Mouse (Mus musculus): ENCODE results near the gene Cyb5r3. TPM values are rescaled to one million over a fixed set of nuclear protein-coding genes. Genes with fewer than 3 reads are reported as not detected.

Gene Cyb5r3
- polyA plus RNA-seq, 1 experiment from 2014 or later, result 125 TPM

GRCm38 (mm10) chr15:83166642-83167041, 5.8 kb downstream of the Cyb5r3 start:
- 71% methylated on average over 3 of the region's 3 CpGs for WGBS
- Histone ChIP-seq H3K36me3 (ENCODE audit: control insufficient read depth, insufficient read depth, low read length) (0 out of 2 replicates have a peak, but pooled peaks cover 13% of the 10 kb centered on the region), H3K27me3 (replicated peaks; ENCODE audit: control insufficient read depth, insufficient read depth, low read length) (no peaks in the 10 kb centered on the region), H3K4me1 (ENCODE audit: control insufficient read depth, insufficient read depth, low read length) (peaks cover 17% of the 10 kb centered on the region), H3K27ac (replicated peaks; ENCODE audit: low read depth, low read length) (peak overlapping the region; percentile 77; the same call in 1 of the 2 replicates), H3K4me2 (ENCODE audit: low read depth, low read length) (no peak overlapping the region), H3K4me3 (ENCODE audit: low read depth, low read length) (no peak overlapping the region), H3K9me3 (ENCODE audit: control insufficient read depth, low read length) (no peaks in the 10 kb centered on the region), H3K9ac (ENCODE audit: low read depth, low read length) (no peak overlapping the region)
- DNase-seq (ENCODE audit: low spot score) (peak; percentile 32), ATAC-seq (ENCODE audit: low read depth) (no peak)

GRCm38 (mm10) chr15:83165526-83166315, 6.7 kb downstream of the Cyb5r3 start:
- Histone ChIP-seq H3K9ac (ENCODE audit: low read depth, low read length) (no peak overlapping the region), H3K36me3 (ENCODE audit: control insufficient read depth, insufficient read depth, low read length) (peaks cover 21% of the 10 kb centered on the region), H3K4me2 (ENCODE audit: low read depth, low read length) (no peak overlapping the region), H3K9me3 (ENCODE audit: control insufficient read depth, low read length) (no peaks in the 10 kb centered on the region), H3K4me1 (ENCODE audit: control insufficient read depth, insufficient read depth, low read length) (peaks cover 8% of the 10 kb centered on the region; the same call in 1 of the 2 replicates), H3K4me3 (ENCODE audit: low read depth, low read length) (no peak overlapping the region), H3K27me3 (replicated peaks; ENCODE audit: control insufficient read depth, insufficient read depth, low read length) (no peaks in the 10 kb centered on the region), H3K27ac (replicated peaks; ENCODE audit: low read depth, low read length) (peak overlapping the region; percentile 77; the same call in 1 of the 2 replicates)
- DNase-seq (ENCODE audit: low spot score), result no peak
- ATAC-seq (ENCODE audit: low read depth), result no peak
- 89% methylated on average over 13 of the region's 13 CpGs for WGBS

GRCm38 (mm10) chr15:83164971-83165471, 7.4 kb downstream of the Cyb5r3 start:
- Histone ChIP-seq H3K27me3 (replicated peaks; ENCODE audit: control insufficient read depth, insufficient read depth, low read length) (no peaks in the 10 kb centered on the region), H3K9me3 (ENCODE audit: control insufficient read depth, low read length) (no peaks in the 10 kb centered on the region), H3K4me1 (ENCODE audit: control insufficient read depth, insufficient read depth, low read length) (peaks cover 5% of the 10 kb centered on the region; the same call in 1 of the 2 replicates), H3K4me3 (ENCODE audit: low read depth, low read length) (no peak overlapping the region), H3K4me2 (ENCODE audit: low read depth, low read length) (no peak overlapping the region), H3K9ac (ENCODE audit: low read depth, low read length) (no peak overlapping the region), H3K27ac (replicated peaks; ENCODE audit: low read depth, low read length) (no peak overlapping the region), H3K36me3 (ENCODE audit: control insufficient read depth, insufficient read depth, low read length) (peaks cover 28% of the 10 kb centered on the region)
- DNase-seq (ENCODE audit: low spot score) (peak; percentile 43), ATAC-seq (ENCODE audit: low read depth) (no peak)
- WGBS, result 47% methylated on average over 5 of the region's 5 CpGs

GRCm38 (mm10) chr15:83162818-83163485, 9.4 kb downstream of the Cyb5r3 start:
- Histone ChIP-seq H3K27ac (replicated peaks; ENCODE audit: low read depth, low read length) (no peak overlapping the region), H3K4me3 (ENCODE audit: low read depth, low read length) (no peak overlapping the region), H3K9ac (ENCODE audit: low read depth, low read length) (no peak overlapping the region), H3K4me2 (ENCODE audit: low read depth, low read length) (no peak overlapping the region), H3K36me3 (ENCODE audit: control insufficient read depth, insufficient read depth, low read length) (peaks cover 47% of the 10 kb centered on the region), H3K9me3 (ENCODE audit: control insufficient read depth, low read length) (no peaks in the 10 kb centered on the region), H3K27me3 (replicated peaks; ENCODE audit: control insufficient read depth, insufficient read depth, low read length) (no peaks in the 10 kb centered on the region), H3K4me1 (ENCODE audit: control insufficient read depth, insufficient read depth, low read length) (peaks cover 5% of the 10 kb centered on the region; the same call in 1 of the 2 replicates)
- 73% methylated on average over 7 of the region's 11 CpGs for WGBS
- DNase-seq (ENCODE audit: low spot score) (no peak), ATAC-seq (ENCODE audit: low read depth) (no peak)

- Histone ChIP-seq H3K4me1 (ENCODE audit: control insufficient read depth, insufficient read depth, low read length) (no peaks in the 10 kb centered on the region), H3K36me3 (ENCODE audit: control insufficient read depth, insufficient read depth, low read length) (peaks cover 52% of the 10 kb centered on the region), H3K4me3 (ENCODE audit: low read depth, low read length) (no peak overlapping the region), H3K27ac (replicated peaks; ENCODE audit: low read depth, low read length) (no peak overlapping the region), H3K4me2 (ENCODE audit: low read depth, low read length) (no peak overlapping the region), H3K9me3 (ENCODE audit: control insufficient read depth, low read length) (no peaks in the 10 kb centered on the region), H3K27me3 (replicated peaks; ENCODE audit: control insufficient read depth, insufficient read depth, low read length) (no peaks in the 10 kb centered on the region), H3K9ac (ENCODE audit: low read depth, low read length) (no peak overlapping the region)
- ATAC-seq (ENCODE audit: low read depth) (no peak), DNase-seq (ENCODE audit: low spot score) (no peak)
- 95% methylated on average over 4 of the region's 4 CpGs for WGBS
Measured at GRCm38 (mm10) chr15:83162001-83162400, 10.4 kb downstream of the Cyb5r3 start.

GRCm38 (mm10) chr15:83161062-83161748, 11.2 kb downstream of the Cyb5r3 start:
- ATAC-seq (ENCODE audit: low read depth) (no peak), DNase-seq (ENCODE audit: low spot score) (no peak)
- no peak overlapping the region for H3K27ac ChIP-seq (replicated peaks; ENCODE audit: low read depth, low read length)
- H3K9ac ChIP-seq (ENCODE audit: low read depth, low read length), result no peak overlapping the region
- no peaks in the 10 kb centered on the region for H3K27me3 ChIP-seq (replicated peaks; ENCODE audit: control insufficient read depth, insufficient read depth, low read length)
- no peak overlapping the region for H3K4me3 ChIP-seq (ENCODE audit: low read depth, low read length)
- 49% methylated on average over 10 of the region's 10 CpGs for WGBS
- no peak overlapping the region for H3K4me2 ChIP-seq (ENCODE audit: low read depth, low read length)
- no peaks in the 10 kb centered on the region for H3K4me1 ChIP-seq (ENCODE audit: control insufficient read depth, insufficient read depth, low read length)
- no peaks in the 10 kb centered on the region for H3K9me3 ChIP-seq (ENCODE audit: control insufficient read depth, low read length)
- H3K36me3 ChIP-seq (ENCODE audit: control insufficient read depth, insufficient read depth, low read length), result peaks cover 56% of the 10 kb centered on the region

- no peak overlapping the region for H3K9ac ChIP-seq (ENCODE audit: low read depth, low read length)
Measured at GRCm38 (mm10) chr15:83160561-83160960, 11.8 kb downstream of the Cyb5r3 start.

GRCm38 (mm10) chr15:83159823-83160222, 12.6 kb downstream of the Cyb5r3 start:
- H3K4me1 ChIP-seq (ENCODE audit: control insufficient read depth, insufficient read depth, low read length), result no peaks in the 10 kb centered on the region
- H3K4me3 ChIP-seq (ENCODE audit: low read depth, low read length), result no peak overlapping the region
- H3K27me3 ChIP-seq (replicated peaks; ENCODE audit: control insufficient read depth, insufficient read depth, low read length), result no peaks in the 10 kb centered on the region
- no peak for DNase-seq (ENCODE audit: low spot score)
- ATAC-seq (ENCODE audit: low read depth), result no peak
- H3K9me3 ChIP-seq (ENCODE audit: control insufficient read depth, low read length), result no peaks in the 10 kb centered on the region
- peaks cover 59% of the 10 kb centered on the region for H3K36me3 ChIP-seq (ENCODE audit: control insufficient read depth, insufficient read depth, low read length)
- H3K4me2 ChIP-seq (ENCODE audit: low read depth, low read length), result no peak overlapping the region
- WGBS, result 94% methylated on average over 7 of the region's 9 CpGs
- H3K27ac ChIP-seq (replicated peaks; ENCODE audit: low read depth, low read length), result no peak overlapping the region
- H3K9ac ChIP-seq (ENCODE audit: low read depth, low read length), result no peak overlapping the region

More at GRCm38 (mm10) chr15:83160561-83160960, 11.8 kb downstream of the Cyb5r3 start:
- Histone ChIP-seq H3K9me3 (ENCODE audit: control insufficient read depth, low read length) (no peaks in the 10 kb centered on the region), H3K27ac (replicated peaks; ENCODE audit: low read depth, low read length) (no peak overlapping the region), H3K4me1 (ENCODE audit: control insufficient read depth, insufficient read depth, low read length) (no peaks in the 10 kb centered on the region), H3K4me3 (ENCODE audit: low read depth, low read length) (no peak overlapping the region), H3K27me3 (replicated peaks; ENCODE audit: control insufficient read depth, insufficient read depth, low read length) (no peaks in the 10 kb centered on the region), H3K4me2 (ENCODE audit: low read depth, low read length) (no peak overlapping the region), H3K36me3 (ENCODE audit: control insufficient read depth, insufficient read depth, low read length) (peaks cover 56% of the 10 kb centered on the region)
- 92% methylated on average over 4 of the region's 4 CpGs for WGBS
- ATAC-seq (ENCODE audit: low read depth) (no peak), DNase-seq (ENCODE audit: low spot score) (no peak)

Data from embryonic facial prominence, embryonic 14.5 days (tissue).